Mouse (Mus musculus): ENCODE data around the gene 4930578G10Rik.
"Not testable (repeated sequence)": the region's sequence is repeated elsewhere in the genome, so short reads cannot be mapped to it uniquely, and the experiment has no call there.

4930578G10Rik gene

GRCm38 (mm10) chr4:42735245-42735644 lies at the start of gene 4930578G10Rik:
Gene 4930578G10Rik, plus strand, starts transcription at chr4:42735545.
- not testable (repeated sequence) for DNase-seq

- not testable (repeated sequence) for DNase-seq
Observed at GRCm38 (mm10) chr4:42756477-42756876, 21.1 kb downstream of the 4930578G10Rik start, which contains the start of gene Ccl19. Gene Ccl19, minus strand, starts transcription at chr4:42756577.

DNA sequence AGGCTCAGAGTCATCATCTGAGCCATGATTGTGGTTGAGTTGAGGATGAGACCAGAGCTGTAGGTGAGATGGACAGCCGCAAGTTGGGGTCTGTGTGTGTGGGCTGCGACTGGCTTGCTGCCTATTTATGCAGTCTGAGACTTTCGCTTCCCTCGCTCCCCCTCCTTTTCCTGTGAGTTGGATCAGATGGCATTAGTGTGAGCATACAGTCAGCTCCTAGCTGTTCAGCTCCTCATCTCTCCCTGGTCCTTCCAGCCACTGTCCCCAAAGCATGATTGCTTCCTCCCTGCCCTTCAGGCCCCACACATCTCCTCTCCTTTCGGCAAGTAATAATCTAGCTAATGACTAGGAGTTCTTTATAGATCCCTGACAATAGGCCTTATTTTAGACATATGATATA lies 38.5 kb downstream of the 4930578G10Rik start, which contains the start of gene Ccl21a:
TSS of gene Ccl21a (minus strand) at position 101 of the 400 bp plus-strand sequence.
- not testable (repeated sequence) for DNase-seq

- not testable (repeated sequence) for DNase-seq
Observed at GRCm38 (mm10) chr4:42853788-42854187, 118.4 kb downstream of the 4930578G10Rik start, which contains the start of gene Fam205a1. Gene Fam205a1, minus strand, starts transcription at chr4:42853888.

DNA sequence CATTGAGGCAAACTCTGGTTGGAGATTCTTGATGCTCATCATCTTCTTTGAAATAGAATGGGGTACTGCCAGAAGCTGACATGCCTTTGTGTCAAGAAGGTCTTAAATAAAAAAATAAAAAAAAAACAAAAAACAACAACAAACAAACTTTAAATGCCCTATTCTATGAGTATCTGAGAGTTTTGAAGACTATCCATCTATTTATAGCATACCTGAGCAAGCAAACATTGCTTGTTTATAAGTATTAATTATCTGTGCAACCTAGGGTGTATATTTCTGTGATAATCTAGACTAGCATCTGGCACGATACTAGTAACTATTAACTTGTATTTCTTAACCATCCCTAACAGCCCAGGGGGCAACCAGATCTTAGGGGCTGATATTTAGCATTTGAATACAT lies 121.3 kb downstream of the 4930578G10Rik start, which contains the start of gene Gm12394:
TSS of gene Gm12394 (minus strand) at position 101 of the 400 bp plus-strand sequence.
- DNase-seq = not testable (repeated sequence)

DNA sequence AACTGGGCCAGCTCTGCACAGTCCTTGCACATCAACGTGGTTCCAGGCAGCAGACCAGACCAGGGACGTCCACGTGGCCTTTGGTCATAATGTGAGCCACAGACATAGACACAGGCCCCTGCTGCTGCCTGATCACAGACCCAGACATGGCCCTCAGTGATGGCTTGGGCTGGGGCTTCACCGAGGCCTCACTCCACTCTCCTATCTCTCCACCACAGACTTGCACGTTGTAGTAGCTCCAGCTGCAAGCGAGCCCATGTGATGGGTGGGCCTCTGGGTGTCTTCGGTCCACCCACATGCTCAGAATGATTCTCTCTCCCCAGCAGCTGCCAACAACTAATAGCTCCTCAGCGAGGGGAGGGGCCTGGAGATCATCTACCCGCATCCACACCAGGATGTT lies 125.1 kb downstream of the 4930578G10Rik start:
- DNase-seq = not testable (repeated sequence)

GRCm38 (mm10) chr4:42863487-42863886 lies 128.1 kb downstream of the 4930578G10Rik start:
- not testable (repeated sequence) for DNase-seq

GRCm38 (mm10) chr4:42867390-42867789 lies 132.0 kb downstream of the 4930578G10Rik start:
- no peak for DNase-seq

DNA sequence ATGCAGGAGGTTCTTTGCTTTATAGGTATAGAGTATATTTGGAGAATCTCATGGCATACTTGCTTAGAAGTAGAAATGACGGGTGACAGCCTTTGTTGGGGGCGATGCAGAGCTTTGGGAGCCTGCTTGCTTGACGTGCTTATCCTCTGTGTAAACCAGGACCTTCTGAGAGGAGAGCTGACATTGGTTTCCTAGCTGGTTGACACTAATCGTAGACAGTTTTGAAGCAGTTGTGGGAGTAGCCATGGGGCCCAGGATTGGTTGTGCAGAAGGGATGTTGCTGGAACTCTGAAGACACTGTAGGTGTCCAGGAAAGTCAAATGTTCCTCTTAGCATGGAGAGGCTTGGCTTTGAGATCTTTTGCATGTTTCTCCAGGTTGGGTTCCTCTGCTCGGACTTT lies 132.8 kb downstream of the 4930578G10Rik start:
- DNase-seq = no peak

DNA sequence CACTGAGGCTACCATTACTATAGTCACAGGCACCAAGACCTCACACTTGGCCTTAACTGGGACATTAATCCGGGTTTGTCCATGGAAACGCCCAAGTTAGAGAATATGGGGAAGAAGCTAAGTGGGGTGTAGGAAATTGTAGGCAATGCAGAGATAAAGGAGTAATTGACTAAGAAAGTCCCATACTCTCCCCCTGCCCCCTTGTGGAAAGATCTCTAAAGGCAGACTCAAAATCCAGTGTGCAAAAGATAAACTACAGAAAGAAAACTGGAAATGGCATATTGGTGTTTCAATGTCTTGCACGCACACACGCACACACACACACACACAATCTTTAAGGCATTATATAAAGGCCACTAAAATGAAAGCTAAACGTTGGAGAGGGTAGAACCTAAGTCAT lies 135.4 kb downstream of the 4930578G10Rik start:
- no peak for DNase-seq

DNA sequence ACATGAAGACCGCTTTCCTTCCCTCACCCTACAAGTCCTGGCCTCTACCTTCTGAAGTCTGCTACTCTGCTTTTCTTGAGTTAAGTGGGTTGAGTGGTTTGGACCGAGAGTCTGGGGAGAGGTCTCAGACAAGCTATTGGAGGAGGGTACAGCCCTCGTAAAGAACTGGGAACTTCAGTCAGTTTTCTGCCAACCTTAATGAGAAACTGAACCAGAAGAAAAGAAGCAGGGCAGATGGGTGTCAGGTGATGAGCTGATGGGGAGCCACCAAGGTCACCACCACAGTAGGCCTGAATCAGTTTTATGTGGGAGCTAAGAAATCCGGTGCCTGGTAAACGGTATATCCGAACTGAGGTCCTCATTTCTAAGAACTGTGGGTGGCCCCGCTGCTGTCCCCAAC lies 136.8 kb downstream of the 4930578G10Rik start:
- no peak for DNase-seq

DNA sequence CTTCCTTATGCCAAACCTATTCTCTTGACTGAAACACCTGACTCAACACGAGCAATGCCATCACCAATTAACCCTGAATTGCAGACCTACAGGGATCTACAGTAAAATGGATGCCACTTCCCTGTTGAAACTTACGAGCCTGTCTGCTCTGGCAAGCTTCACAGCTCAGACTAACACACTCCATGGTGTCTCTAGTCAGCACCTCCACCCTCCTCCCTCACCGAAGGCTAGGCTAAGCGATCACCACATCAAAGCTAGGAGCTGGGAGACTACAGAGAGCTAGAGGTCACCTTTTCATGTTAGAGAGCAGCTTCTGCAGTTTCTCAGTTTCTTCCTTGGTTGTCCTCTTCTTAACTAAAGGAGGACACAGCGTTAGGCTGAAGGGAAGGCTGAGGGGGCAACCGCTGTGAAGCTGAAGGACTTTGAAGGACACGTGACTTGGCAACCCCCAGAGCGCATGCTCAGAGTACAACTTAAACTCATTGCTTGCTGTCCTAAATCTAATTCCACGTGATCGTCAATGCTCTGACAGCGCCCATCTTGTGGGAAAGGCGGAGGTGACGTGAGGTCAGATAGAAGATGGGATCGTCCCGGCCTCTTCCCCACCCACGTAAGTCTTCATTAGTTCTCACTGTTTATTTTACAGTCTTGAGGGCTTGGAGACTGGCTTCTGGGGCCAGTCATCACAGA lies 137.5 kb downstream of the 4930578G10Rik start:
- DNase-seq = no peak

GRCm38 (mm10) chr4:42874134-42874533 lies 138.8 kb downstream of the 4930578G10Rik start, which contains the start of gene Fam205c:
Gene Fam205c, minus strand, starts transcription at chr4:42874234.
- no peak for DNase-seq

DNA sequence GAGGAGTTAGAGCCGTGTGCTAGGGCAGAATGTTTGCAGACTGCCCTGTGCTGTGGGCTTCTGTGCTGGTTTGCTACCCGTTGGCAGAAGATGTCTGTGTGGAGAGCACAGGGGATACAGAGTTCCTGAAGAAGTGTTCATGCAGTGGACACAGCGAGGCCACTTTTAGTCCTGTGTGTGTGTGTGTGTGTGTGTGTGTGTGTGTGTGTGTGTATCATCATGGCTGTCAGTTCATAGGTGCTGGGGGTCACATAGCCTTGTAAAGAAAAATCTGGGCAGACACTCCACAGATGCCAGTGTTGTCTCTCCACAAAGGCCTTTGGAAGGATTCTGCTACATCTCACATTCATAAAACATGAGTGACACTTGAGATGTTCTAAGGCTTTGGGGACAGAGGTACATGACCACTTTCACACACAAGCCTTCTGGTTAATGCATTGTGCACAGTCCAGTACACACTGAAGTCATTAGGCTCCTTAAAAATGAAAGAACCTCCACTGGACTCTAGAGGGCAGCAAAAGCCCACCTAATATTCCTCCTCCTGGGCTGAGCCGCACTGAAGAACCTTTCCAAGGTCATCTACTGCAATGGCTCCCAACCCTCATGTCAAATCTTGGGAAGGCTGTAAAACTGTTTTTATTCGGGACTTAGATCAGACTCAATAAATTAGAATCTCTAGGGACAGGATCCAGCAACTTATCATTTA lies 141.4 kb downstream of the 4930578G10Rik start:
- DNase-seq = peak; percentile 56 to 67

DNA sequence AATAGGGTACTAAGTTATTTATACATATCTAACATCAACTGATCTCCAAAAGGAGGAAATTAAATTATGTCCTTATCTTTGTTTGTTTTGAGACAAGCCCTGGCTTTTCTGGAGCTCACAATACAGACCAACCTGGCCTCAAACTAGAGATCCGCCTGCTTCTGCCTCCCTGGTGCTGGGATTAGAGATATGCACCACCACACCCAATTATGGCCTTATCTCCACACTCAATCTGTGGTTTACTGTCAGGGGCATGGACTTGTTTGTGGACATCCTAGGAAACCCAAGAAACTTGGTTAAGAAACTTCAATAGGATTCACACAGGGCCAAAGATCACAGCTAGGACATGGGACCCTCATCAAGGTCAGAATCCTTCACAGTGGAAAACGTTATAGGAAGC lies 142.3 kb downstream of the 4930578G10Rik start:
- DNase-seq = no peak

GRCm38 (mm10) chr4:42879829-42880676 lies 144.7 kb downstream of the 4930578G10Rik start:
- DNase-seq = no peak

GRCm38 (mm10) chr4:42880677-42880948 lies 145.3 kb downstream of the 4930578G10Rik start:
- no peak for DNase-seq

- DNase-seq = no peak
Observed at GRCm38 (mm10) chr4:42886926-42887325, 151.6 kb downstream of the 4930578G10Rik start.

- DNase-seq = no peak
Observed at GRCm38 (mm10) chr4:42888806-42889205, 153.5 kb downstream of the 4930578G10Rik start.

DNA sequence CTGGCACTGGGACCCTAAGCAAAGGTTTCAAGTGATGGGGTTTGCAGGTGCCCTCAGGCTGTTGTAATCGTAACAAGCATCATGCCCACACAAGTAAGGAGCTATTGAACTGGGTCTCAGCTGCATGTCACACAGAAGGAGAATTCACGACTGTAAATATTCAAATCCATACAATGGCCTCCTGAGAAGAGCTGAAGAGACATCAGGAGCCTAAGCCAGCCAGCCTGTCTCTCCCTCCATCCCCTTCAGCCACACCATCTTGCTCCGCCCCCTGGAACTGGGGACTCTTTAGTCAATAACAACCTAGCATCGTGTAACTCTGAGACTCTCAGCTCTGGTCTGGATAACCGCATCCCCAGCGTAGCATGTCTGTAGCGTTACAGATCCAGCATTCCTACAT lies 155.8 kb downstream of the 4930578G10Rik start:
- no peak for DNase-seq

- no peak for DNase-seq
Observed at GRCm38 (mm10) chr4:42895118-42895517, 159.8 kb downstream of the 4930578G10Rik start.

All from cerebellum, postnatal 36 days (tissue).